Mouse (Mus musculus) A20 (cell line): ENCODE measurements around the gene Zdhhc9.

Source experiments
- DNase-seq: peaks from one replicate; pipeline ENCODE4 v3.0.0-alpha.2; 2011; ENCODE audit warnings: low read depth, low spot score

Zdhhc9 gene

GRCm38 (mm10) chrX:48181844-48182243 is 26.8 kb downstream of the Zdhhc9 start:
- DNase-seq = no peak

DNA sequence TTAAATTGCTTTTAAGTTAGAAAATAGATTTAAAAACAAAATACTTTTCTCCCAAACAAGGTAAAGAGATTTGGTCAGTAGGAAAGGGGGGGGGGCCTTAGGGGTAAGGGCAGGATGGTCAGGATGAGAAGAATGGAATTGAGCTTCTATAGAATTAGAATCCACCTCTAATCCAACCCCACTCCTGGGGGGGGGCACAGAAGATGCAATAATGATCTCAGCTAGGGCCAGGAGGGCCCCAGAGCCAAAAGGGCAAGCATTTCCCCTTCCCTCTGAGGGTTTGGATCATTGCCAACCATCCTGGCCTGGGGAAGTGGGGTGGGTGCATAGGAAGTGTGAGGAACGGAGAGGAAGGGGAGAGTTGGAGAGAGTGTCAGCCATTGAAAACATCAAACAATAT is 38.3 kb downstream of the Zdhhc9 start:
- DNase-seq = no peak

GRCm38 (mm10) chrX:48169892-48170291 is 38.8 kb downstream of the Zdhhc9 start:
- DNase-seq = no peak

DNA sequence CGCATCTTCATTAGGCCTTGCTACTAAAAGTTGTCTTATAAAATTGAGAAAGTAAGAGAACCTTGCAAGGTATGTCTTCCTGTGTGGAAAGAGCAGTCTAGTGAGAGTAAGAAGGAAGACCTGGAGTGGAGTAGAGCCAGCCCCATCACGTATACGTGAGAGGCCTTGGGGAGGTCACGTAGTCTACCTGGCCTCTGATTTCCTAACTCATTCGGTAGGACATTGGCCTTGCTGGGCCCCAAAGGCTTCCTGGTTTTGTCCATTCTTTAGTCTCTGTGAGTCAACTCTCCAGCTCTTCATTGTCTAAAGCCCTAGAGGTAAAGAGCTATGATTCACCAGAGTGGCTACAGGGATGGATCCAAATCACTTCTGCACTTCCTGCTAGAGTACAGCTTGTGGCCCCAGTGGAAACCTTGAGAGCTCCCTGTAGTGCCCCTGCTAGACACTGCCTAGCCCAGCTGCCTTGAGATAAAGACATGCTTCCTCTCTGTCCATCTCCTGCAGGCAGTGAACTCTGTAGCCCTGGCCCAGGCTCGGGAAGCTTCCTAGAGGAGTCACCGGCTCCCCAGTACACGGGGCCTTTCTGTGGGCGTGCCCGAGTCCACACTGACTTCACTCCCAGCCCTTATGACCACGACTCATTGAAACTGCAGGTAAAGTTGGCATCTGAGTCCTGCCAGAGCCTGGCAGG is 50.3 kb downstream of the Zdhhc9 start:
- no peak for DNase-seq

GRCm38 (mm10) chrX:48157396-48157795 is 51.3 kb downstream of the Zdhhc9 start:
- no peak for DNase-seq

DNA sequence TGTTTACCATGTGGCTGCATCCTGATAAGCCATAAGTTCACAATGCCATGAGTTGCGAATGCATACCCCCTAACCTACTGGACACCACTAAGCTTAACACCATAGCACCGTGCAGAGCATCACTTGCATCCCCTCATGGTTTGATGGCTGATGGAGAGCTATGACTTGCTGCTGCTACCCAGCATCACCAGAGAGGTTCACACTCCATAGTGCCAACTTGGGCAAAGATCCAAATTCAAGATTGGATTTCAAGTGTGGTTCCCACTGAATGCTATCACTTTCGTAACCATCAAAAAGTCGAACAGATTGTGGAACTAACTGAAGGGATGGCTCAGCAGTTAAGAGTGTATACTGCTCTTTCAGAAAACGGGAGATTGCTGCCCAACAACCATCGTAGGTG is 53.2 kb downstream of the Zdhhc9 start:
- DNase-seq = no peak

DNA sequence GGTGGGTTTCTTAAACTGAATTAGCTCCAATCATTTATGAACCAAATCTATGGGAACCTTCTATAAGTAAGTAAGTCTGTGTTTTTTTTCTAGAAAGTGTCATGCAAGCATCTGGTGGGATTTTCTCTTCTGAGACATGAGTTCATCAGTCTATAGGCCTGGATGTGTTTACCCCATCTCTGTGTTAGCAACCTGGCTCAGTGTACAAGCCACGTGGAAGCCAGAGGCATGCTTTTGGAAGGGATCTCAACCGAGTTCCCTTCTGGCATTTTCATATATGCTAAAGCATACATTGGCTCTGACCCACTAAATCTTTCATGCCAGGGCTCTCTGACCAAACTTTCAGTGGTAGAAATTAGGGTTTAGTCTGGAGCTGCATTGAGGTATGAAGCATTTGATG is 54.7 kb downstream of the Zdhhc9 start:
- no peak for DNase-seq

DNA sequence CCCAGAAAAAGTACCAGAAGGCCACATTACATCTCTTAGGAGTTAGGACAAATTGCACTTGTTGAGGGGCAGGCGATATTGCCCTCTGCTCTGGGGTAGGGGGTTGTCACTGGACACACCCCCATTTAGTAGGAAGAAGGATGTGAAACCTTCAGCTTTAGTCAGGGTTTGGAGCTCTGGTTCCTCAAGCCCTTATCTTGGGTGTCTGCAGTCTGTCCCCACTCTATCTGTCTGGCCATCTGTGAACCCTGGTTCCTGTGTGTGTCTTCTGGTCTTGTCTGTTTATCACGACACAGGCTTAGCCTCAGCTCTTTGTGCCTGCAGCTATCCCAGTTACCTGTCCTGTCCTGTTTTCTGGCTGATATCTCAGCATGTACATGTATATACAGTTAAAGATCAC is 55.3 kb downstream of the Zdhhc9 start:
- DNase-seq = peak; percentile 70

DNA sequence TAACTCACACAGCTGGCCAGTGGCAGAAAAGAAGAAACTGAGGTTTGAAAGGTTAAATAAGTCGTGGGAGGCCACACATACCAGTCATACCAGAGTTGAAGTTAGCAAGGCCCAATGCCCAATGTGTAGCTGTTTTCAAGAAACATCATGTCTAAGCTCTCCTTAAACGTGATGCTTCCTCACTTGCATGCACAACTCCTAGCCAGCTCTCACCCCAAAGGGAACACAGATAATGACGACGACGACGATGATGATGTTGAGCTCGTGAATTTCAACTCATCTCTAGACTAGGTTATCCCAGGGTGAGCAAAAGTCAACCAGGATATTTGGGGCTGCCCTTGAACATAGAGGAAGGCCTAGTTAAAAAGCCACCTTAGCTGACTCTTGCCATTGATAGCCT is 56.6 kb downstream of the Zdhhc9 start:
- peak; percentile 57 for DNase-seq

GRCm38 (mm10) chrX:48147741-48148186 is 60.9 kb downstream of the Zdhhc9 start:
- DNase-seq = peak; percentile 70

- DNase-seq = peak; percentile 8
These were observed 61.5 kb downstream of the Zdhhc9 start for GRCm38 (mm10) chrX:48147226-48147625.

GRCm38 (mm10) chrX:48146262-48146661 is 62.4 kb downstream of the Zdhhc9 start, which contains the start of gene Sash3:
Gene Sash3 (plus strand): TSS chrX:48146436.
- no peak for DNase-seq

DNA sequence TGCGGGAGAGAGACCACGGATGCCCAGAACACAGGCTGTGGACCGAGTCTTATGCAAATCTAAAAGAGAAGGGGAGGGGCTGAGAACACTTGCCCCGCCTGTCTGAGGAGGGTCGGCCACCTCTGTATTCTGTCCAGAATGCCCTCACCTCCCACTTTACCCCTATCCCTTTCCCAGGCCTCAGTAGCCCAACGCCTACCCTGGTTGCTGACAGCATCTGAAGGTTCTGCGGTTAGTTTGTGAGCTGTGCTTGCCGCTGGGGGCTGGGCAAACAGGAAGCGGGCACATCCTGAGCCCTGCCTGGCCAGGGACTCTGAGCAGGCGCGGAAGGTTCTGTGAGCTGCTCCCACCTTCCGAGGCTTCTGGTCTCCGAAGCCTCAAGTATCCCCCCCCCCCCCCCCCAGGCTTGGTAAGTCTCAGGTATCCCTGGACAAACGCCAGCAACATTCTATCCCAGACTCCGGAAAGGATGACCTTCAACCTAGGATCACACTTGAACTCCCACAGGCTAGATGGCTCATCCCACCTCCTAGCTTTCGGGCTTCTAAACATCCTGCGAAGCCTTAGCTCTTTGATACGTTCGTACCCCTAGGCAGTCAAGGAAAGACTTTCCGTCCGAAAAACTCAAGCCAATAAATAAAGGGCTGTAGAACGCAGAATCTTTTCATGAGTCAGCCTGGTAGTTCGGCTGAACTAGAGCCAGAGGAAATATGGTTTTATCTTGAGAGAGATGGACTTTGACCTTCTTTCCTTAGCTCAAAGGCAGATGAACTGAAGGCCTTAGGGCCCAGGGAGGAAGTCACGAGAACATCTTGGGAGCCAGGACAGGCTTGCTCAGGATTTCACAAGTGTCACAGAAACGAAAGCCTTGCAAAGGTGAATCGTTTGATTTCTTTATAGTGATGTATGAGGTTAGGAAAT is 65.0 kb downstream of the Zdhhc9 start:
- peak; percentile 72 for DNase-seq

GRCm38 (mm10) chrX:48141481-48141880 is 67.2 kb downstream of the Zdhhc9 start:
- peak; percentile 87 for DNase-seq

DNA sequence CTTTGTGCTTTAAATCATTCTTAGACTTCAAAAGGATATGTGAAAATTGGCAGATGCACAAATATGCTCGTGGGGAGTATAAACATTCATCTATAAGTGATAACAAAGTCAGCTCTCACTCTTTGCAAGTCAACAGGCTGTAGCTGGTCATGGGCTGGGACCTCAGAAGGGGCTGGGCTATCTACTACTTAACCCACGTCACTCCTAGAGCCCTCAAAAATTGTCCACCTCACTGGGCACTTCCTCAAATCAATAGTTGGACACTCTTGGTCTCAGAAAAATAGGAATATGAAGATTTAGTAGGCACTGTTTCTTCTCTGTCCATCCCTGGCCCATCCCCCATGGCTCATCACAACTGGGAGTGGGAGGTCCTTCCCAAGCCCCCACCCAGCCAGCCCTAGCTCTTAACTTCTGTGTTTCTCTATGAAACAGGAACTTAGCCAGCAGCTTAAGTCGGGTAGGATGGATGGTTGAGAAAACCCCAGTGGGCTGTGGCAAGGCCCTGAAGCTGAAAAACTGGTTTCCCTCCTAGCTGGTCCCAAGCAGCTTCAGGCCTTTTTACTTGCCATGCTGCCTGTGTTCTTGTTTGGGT is 68.3 kb downstream of the Zdhhc9 start:
- DNase-seq = peak; percentile 85

DNA sequence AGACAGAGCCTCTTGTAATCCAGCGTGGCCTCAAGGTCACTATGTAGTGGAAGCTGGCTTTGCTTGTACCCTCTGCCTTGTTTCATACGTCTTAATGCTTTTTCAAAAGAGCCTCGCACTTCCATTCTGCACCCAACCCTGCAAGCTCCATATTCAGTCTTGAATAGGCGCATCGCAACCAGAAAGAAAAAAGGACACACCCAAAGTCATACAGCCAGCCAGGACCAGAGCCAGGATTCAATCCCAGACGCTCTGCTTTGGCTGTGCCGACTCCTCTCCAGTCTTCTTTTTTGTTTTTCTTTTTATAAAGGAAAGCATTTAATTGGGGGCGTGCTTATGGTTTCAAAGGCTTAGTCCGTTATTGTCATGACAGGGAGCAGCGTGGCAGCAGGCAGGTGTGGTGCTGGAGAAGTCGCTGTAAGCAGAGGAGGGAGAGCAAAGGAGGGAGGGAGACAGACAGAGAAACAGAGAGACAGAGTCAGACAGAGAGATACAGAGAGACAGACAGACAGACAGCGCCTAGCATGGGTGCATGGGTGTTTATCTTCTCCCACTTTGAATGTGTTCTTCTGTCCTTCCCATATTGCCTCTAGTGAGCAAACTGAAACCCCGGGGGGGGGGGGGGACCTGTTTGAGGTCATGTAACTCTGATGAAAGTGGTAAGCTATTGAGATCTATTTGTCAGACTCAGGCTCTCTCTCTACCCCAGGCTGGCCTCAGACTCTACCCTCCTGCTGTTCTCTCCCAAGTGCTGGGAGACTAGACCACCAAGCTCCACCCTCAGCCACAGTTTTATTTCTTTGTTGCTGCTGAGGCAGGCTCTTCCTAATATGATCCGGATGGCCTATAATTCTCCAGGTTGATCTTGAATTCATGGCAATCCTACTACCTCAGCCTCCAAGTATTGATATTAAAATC is 69.1 kb downstream of the Zdhhc9 start:
- DNase-seq = peak; percentile 68

DNA sequence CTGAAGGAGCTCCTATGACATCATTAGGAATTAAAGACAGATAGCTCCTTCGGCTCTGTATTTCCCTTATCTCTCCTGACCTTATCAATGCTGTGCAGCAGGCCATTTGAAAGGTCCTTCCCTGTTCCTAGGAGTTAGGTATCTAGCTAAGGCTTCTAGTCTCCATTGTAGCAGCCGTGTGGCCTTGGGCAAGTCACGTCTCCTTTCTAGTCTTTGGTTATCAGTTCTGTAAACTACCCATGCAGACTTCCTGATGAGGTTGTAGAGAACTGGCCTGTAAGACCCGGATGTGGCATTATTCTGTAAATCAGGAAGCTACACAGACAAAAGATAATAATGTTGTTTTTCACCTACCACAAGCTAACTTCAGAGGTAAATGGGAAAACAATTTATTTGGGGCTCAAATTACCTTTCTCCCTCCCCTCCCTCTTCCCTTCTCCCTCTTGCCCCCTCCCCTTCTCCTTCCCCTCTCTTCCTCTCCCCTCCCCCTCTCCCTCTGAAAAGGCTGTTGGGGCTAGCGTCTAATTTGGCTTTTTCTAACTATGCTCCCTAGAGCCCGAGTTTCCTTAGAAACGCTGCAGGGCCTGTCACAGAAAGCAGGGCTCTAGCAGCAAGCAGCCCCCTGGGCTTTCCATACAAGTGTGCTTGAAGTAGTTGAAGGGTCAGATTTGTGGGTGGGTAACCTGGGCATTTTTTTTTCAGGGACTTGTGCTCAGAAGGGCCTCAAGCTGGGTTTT is 70.0 kb downstream of the Zdhhc9 start:
- peak; percentile 79 for DNase-seq

- DNase-seq = no peak
These were observed 70.7 kb downstream of the Zdhhc9 start for GRCm38 (mm10) chrX:48138011-48138410.

DNA sequence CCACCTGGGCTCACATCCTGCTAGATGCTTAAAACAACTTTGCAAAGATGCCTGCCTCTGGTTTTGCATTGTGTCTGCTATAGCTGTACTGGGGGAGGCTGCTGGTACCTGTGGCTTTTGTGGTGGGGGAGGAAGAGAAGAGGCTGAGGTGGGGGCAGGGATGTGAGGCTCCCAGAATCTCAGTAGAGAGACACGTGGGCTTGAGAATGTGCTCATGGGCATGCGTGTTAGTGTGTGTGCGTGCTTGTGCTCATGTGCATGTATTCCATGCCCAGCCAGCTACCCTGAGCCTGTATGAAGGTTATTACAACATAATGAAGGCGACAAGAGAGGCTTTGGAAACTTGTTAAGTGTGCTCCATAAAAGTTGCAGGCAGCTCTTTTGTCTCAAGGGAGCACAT is 71.7 kb downstream of the Zdhhc9 start:
- peak; percentile 14 for DNase-seq

DNA sequence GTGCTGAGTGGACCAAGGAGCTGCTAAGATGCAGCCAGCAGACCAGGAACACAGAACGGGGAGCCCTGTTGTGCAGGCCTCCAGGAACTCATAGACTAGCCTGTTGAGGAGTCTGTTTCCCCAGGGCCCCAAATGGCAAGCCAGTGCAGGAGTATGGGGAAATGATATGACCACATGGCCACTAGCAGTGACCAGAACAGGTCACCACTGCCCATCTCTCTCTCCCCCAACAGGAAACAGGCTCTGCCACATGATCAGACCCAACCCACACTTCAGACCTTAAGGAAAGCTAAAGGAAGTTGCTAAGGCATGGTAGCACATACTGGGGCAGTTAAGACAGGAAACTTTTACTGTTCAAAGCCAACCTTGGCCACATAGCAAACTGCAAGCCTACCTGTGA is 79.5 kb downstream of the Zdhhc9 start:
- DNase-seq = no peak
